In genomic region chr14:61316861-61317260, GRCm38 (mm10) we compare ENCODE assay signal across 8 mouse cellular contexts. TPM values are rescaled to one million over a fixed set of nuclear protein-coding genes. Genes with fewer than 3 reads are reported as not detected.
DNase-seq lines count a peak whose midpoint lies in the region; ATAC-seq and TF ChIP-seq lines count a peak whose summit lies in the region.

No protein-coding gene starts in this region.

- peak; percentile 75 for TF ChIP-seq CTCF in lung, postnatal 0 days (IDR thresholded peaks at IDR 0.05)

- H3K4me3 ChIP-seq in heart, embryonic 11.5 days (ENCODE audit: low read depth, low read length), result no peak overlapping the region
- no peak overlapping the region for H3K4me3 ChIP-seq in lung, postnatal 0 days (ENCODE audit: low read depth, low read length)

- 26% methylated on average over 4 of the region's 4 CpGs for WGBS in heart, embryonic 11.5 days (ENCODE audit: insufficient replicate concordance)
- WGBS in lung, postnatal 0 days, result 32% methylated on average over 4 of the region's 4 CpGs

- H3K9ac ChIP-seq in heart, embryonic 11.5 days (ENCODE audit: low read depth, low read length), result no peak overlapping the region
- no peak overlapping the region for H3K9ac ChIP-seq in lung, postnatal 0 days (replicated peaks; ENCODE audit: low read depth)

- no peak for TF ChIP-seq EP300 in lung, postnatal 0 days (IDR thresholded peaks at IDR 0.05)

- peak; percentile 91 for DNase-seq in heart, adult 11 months
- peak; percentile 22 for DNase-seq in Muller cell, postnatal 12 days (ENCODE audit: inconsistent ontology term)
- DNase-seq in cerebellum, adult 9-10 months, result peak; percentile 74
- peak; percentile 28 to 29 for DNase-seq in gastrocnemius, adult 8-10 months (ENCODE audit: low spot score in 2 of 2)
- peak; percentile 59 to 82 for DNase-seq in kidney, postnatal 25 days
- DNase-seq in lung, postnatal 0 days (ENCODE audit: low spot score), result peak; percentile 37
- peak; percentile 23 for DNase-seq in right cerebral cortex, postnatal 25 days

- no peak overlapping the region for H3K27ac ChIP-seq in heart, embryonic 11.5 days (ENCODE audit: low read depth, low read length)
- no peak overlapping the region for H3K27ac ChIP-seq in lung, postnatal 0 days (ENCODE audit: low read length)

- no peak for ATAC-seq in heart, embryonic 11.5 days (replicated peaks; ENCODE audit: insufficient number of reproducible peaks, low FRiP score, low TSS enrichment)
- 0 out of 2 replicates have a peak, but pooled peaks have one; percentile 19 for ATAC-seq in lung, postnatal 0 days

- no peaks in the 10 kb centered on the region for H3K9me3 ChIP-seq in heart, embryonic 11.5 days (replicated peaks; ENCODE audit: control insufficient read depth, low read length)
- no peaks in the 10 kb centered on the region for H3K9me3 ChIP-seq in lung, postnatal 0 days (ENCODE audit: low read length)

- no peaks in the 10 kb centered on the region for H3K4me1 ChIP-seq in heart, embryonic 11.5 days (ENCODE audit: control insufficient read depth, insufficient read depth, low read length)
- no peaks in the 10 kb centered on the region for H3K4me1 ChIP-seq in lung, postnatal 0 days (ENCODE audit: insufficient read depth, low read depth, low read length)

- H3K27me3 ChIP-seq in heart, embryonic 11.5 days (ENCODE audit: control insufficient read depth, insufficient read depth, low read length), result no peaks in the 10 kb centered on the region
- no peaks in the 10 kb centered on the region for H3K27me3 ChIP-seq in lung, postnatal 0 days (replicated peaks; ENCODE audit: insufficient read depth, low read length)

- H3K36me3 ChIP-seq in heart, embryonic 11.5 days (ENCODE audit: control insufficient read depth, insufficient read depth, low read length), result no peaks in the 10 kb centered on the region
- no peaks in the 10 kb centered on the region for H3K36me3 ChIP-seq in lung, postnatal 0 days (ENCODE audit: insufficient read depth, low read length)

- no peak overlapping the region for H3K4me2 ChIP-seq in heart, embryonic 11.5 days
- no peak overlapping the region for H3K4me2 ChIP-seq in lung, postnatal 0 days (replicated peaks; ENCODE audit: low read depth, low read length)

RNA-seq across cellular contexts. Expression of gene Arl11, which starts 7.3 kb away (rescaled TPM):
- polyA plus RNA-seq in heart, embryonic 11.5 days (2014; fragmentation: Nextera tagmentation; extraction: Ambion mirVana), result 0.14 and 0.73 TPM in 2 replicates
- under 1 TPM in 1 of 4 experiments, not detected in 3; 0.83 TPM for total RNA-seq in gastrocnemius, adult 8-10 months (2022)
- 4.6 and 5.0 TPM in 2 replicates for polyA plus RNA-seq in lung, postnatal 0 days (2015; fragmentation: Nextera tagmentation; extraction: Ambion mirVana)

RNA-seq across cellular contexts. Expression of gene Ebpl, which starts 43.4 kb away (rescaled TPM):
- polyA plus RNA-seq in heart, embryonic 11.5 days (2014; fragmentation: Nextera tagmentation; extraction: Ambion mirVana), result 6.4 and 7.5 TPM in 2 replicates
- 1 to 10 TPM in 3 of 4 experiments, under 1 TPM in 1; 0.99 to 1.5 (median 1.2) TPM for total RNA-seq in gastrocnemius, adult 8-10 months (2022)
- polyA plus RNA-seq in lung, postnatal 0 days (2015; fragmentation: Nextera tagmentation; extraction: Ambion mirVana), result 2.9 and 3.6 TPM in 2 replicates

RNA-seq across cellular contexts. Expression of gene Sgcg, which starts 58.6 kb away (rescaled TPM):
- 2.6 and 2.9 TPM in 2 replicates for polyA plus RNA-seq in heart, embryonic 11.5 days (2014; fragmentation: Nextera tagmentation; extraction: Ambion mirVana)
- 100 to 1,000 TPM; 109 to 124 (median 115) TPM for total RNA-seq in gastrocnemius, adult 8-10 months (2022)
- polyA plus RNA-seq in lung, postnatal 0 days (2015; fragmentation: Nextera tagmentation; extraction: Ambion mirVana), result 4.2 and 6.1 TPM in 2 replicates

Comparison
In these comparisons a context has a peak if more than half of its experiments do, and no peak if none do; other contexts are left out.
1. DNase-seq: peak in every context shown above with its lines; median percentile 91 in heart, adult 11 months; 74 in cerebellum, adult 9-10 months; 70 in kidney, postnatal 25 days; 37 in lung, postnatal 0 days; 28 in gastrocnemius, adult 8-10 months; 23 in right cerebral cortex, postnatal 25 days; 22 in Muller cell, postnatal 12 days.